Mouse (Mus musculus): Measurements from ENCODE around the gene Kif24. TPM values are rescaled to one million over a fixed set of nuclear protein-coding genes. Genes with fewer than 3 reads are reported as not detected.

Gene Kif24
- polyA plus RNA-seq, 1 experiment from 2014 or later, result 9.0 TPM

Other genes starting within 250 kb of the Kif24 start
- 48.7 and 50.2 TPM in 2 replicates for gene Ubap2, start 189.7 kb downstream of the Kif24 start, polyA plus RNA-seq (2016; fragmentation: Nextera tagmentation; extraction: Ambion mirVana)
- gene Dcaf12, start 150.0 kb downstream of the Kif24 start, polyA plus RNA-seq (2016; fragmentation: Nextera tagmentation; extraction: Ambion mirVana), result 61.4 and 64.5 TPM in 2 replicates
- 28.3 and 28.5 TPM in 2 replicates for gene Ubap1, start 115.9 kb downstream of the Kif24 start, polyA plus RNA-seq (2016; fragmentation: Nextera tagmentation; extraction: Ambion mirVana)
- gene Nudt2, start 264 bp upstream of the Kif24 start, polyA plus RNA-seq (2016; fragmentation: Nextera tagmentation; extraction: Ambion mirVana), result 30.9 and 31.7 TPM in 2 replicates
- gene AI464131, start 38.2 kb upstream of the Kif24 start, polyA plus RNA-seq (2016; fragmentation: Nextera tagmentation; extraction: Ambion mirVana), result 0.57 and 0.98 TPM in 2 replicates
- not detected in 2 replicates for gene 1110017D15Rik, start 52.4 kb upstream of the Kif24 start, polyA plus RNA-seq (2016; fragmentation: Nextera tagmentation; extraction: Ambion mirVana)
- 1.0 and 2.0 TPM in 2 replicates for gene Fam219a, start 104.7 kb upstream of the Kif24 start, polyA plus RNA-seq (2016; fragmentation: Nextera tagmentation; extraction: Ambion mirVana)
- 0.51 and 0.61 TPM in 2 replicates for gene Dnaic1, start 104.9 kb upstream of the Kif24 start, polyA plus RNA-seq (2016; fragmentation: Nextera tagmentation; extraction: Ambion mirVana)
- gene Enho, start 175.4 kb upstream of the Kif24 start, polyA plus RNA-seq (2016; fragmentation: Nextera tagmentation; extraction: Ambion mirVana), result 1.1 and 1.5 TPM in 2 replicates
- gene Cntfr, start 232.2 kb upstream of the Kif24 start, polyA plus RNA-seq (2016; fragmentation: Nextera tagmentation; extraction: Ambion mirVana), result 1.4 and 1.7 TPM in 2 replicates
- 39.7 and 43.0 TPM in 2 replicates for gene Il11ra1, start 235.1 kb upstream of the Kif24 start, polyA plus RNA-seq (2016; fragmentation: Nextera tagmentation; extraction: Ambion mirVana)
- gene Rpp25l, start 248.6 kb upstream of the Kif24 start, polyA plus RNA-seq (2016; fragmentation: Nextera tagmentation; extraction: Ambion mirVana), result 39.1 and 44.9 TPM in 2 replicates